Mouse (Mus musculus) T-helper 1 cell (primary cell): ENCODE data around the gene Klhdc10.
"Not testable (repeated sequence)": the region's sequence is repeated elsewhere in the genome, so short reads cannot be mapped to it uniquely, and the experiment has no call there.

Experiments used
- in situ Hi-C: fragments of 300-600 bp; cut with MboI, MseI; formaldehyde crosslinking; loops from one replicate; pipeline ENCODE4 v1.15.1; 2025; ENCODE audit warnings: high pct_unique_total_duplicates

The Klhdc10 gene

GRCm38 (mm10) chr6:30401308-30402015 is at the start of gene Klhdc10:
Gene Klhdc10 (plus strand): TSS chr6:30401868.
- in situ Hi-C loops = loop anchor here (5.0 kb wide), 1 partner anchor 581 kb away; no protein-coding TSS in a partner anchor

GRCm38 (mm10) chr6:30352762-30353161 is 48.9 kb upstream of the Klhdc10 start:
- in situ Hi-C loops = no loop called here

- in situ Hi-C loops = no loop called here
Measured at GRCm38 (mm10) chr6:30353661-30354060, 48.0 kb upstream of the Klhdc10 start.

GRCm38 (mm10) chr6:30354760-30355159 is 46.9 kb upstream of the Klhdc10 start:
- in situ Hi-C loops = no loop called here

GRCm38 (mm10) chr6:30355701-30356100 is 46.0 kb upstream of the Klhdc10 start:
- in situ Hi-C loops = no loop called here

- in situ Hi-C loops = no loop called here
Measured at GRCm38 (mm10) chr6:30356161-30356560, 45.5 kb upstream of the Klhdc10 start.

GRCm38 (mm10) chr6:30356680-30357079 is 45.0 kb upstream of the Klhdc10 start:
- in situ Hi-C loops = no loop called here

GRCm38 (mm10) chr6:30357561-30358177 is 44.0 kb upstream of the Klhdc10 start:
- in situ Hi-C loops = no loop called here

GRCm38 (mm10) chr6:30359762-30360509 is 41.7 kb upstream of the Klhdc10 start:
- in situ Hi-C loops = no loop called here

GRCm38 (mm10) chr6:30363808-30364207 is 37.9 kb upstream of the Klhdc10 start:
- in situ Hi-C loops = no loop called here

- in situ Hi-C loops = no loop called here
Measured at GRCm38 (mm10) chr6:30369291-30369690, 32.4 kb upstream of the Klhdc10 start.

- in situ Hi-C loops = no loop called here
Measured at GRCm38 (mm10) chr6:30372627-30373369, 28.9 kb upstream of the Klhdc10 start.

GRCm38 (mm10) chr6:30374731-30375510 is 26.7 kb upstream of the Klhdc10 start:
- in situ Hi-C loops = no loop called here

GRCm38 (mm10) chr6:30375791-30376190 is 25.9 kb upstream of the Klhdc10 start:
- in situ Hi-C loops = no loop called here

GRCm38 (mm10) chr6:30381116-30381515 is 20.6 kb upstream of the Klhdc10 start:
- in situ Hi-C loops = no loop called here

GRCm38 (mm10) chr6:30390271-30390670 is 11.4 kb upstream of the Klhdc10 start:
- in situ Hi-C loops = not testable (repeated sequence)

- in situ Hi-C loops = no loop called here
Measured at GRCm38 (mm10) chr6:30390714-30391697, 10.7 kb upstream of the Klhdc10 start, which contains the start of gene Zc3hc1. Gene Zc3hc1 (minus strand): TSS chr6:30391028.

GRCm38 (mm10) chr6:30391996-30392395 is 9.7 kb upstream of the Klhdc10 start:
- in situ Hi-C loops = no loop called here

GRCm38 (mm10) chr6:30400146-30400545 is 1.5 kb upstream of the Klhdc10 start:
- in situ Hi-C loops = loop anchor here (5.0 kb wide), 1 partner anchor 582 kb away; no protein-coding TSS in a partner anchor

GRCm38 (mm10) chr6:30400716-30401115 is 952 bp upstream of the Klhdc10 start:
- in situ Hi-C loops = loop anchor here (5.0 kb wide), 1 partner anchor 582 kb away; no protein-coding TSS in a partner anchor
